Mouse (Mus musculus): ENCODE results near the gene Emc10.
A peak's percentile ranks its signal among the peaks of the same experiment; 100 is the strongest.

GRCm38 (mm10) chr7:44521710-44522109 is 25.4 kb upstream of the Emc10 start:
- TF ChIP-seq CTCF (conservative IDR thresholded peaks at IDR 0.05; ENCODE audit: insufficient read depth, insufficient read length, low read depth, low read length) (peak; percentile 77), POLR2A (IDR thresholded peaks at IDR 0.05; ENCODE audit: low read depth, low read length) (no peak)
